Mouse (Mus musculus): ENCODE data around the gene Tmem176a.
A peak's percentile ranks its signal among the peaks of the same experiment; 100 is the strongest.

DNA sequence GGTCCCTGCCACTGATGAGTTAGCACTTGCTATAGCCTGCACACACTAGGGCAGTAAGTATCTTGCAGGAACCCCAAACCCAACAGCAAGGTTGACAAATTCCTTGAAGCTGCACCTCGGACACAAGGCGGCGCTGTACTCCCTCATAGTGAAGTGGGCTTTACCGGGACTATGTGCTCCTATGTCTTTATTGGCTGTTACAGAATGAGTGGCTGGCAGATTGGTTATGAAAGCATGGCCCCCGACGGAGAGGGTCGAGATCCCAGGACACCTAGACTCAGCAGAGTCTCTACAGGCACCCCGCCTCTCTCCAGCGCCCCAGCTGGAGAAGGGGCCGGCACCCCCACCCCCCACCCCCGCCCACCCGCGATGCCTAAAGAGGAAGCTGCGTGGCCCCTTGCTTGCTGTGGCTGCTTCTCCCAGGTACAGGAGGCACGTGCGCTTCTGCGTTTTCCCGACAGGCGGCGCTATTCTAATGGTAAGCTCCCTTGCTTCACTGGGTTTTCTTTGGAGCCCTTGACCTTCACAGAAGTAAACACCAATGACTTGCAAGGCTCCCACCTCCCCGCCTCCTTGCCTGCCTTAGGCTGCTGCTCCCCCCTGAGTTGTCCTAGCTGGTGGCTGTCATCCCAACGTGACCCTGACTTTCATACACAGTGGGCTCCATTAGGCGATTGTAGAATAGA, 19.6 kb downstream of the Tmem176a start:
- TF ChIP-seq CTCF (conservative IDR thresholded peaks at IDR 0.05; ENCODE audit: low read length) (peak; percentile 81), POU5F1 (IDR thresholded peaks at IDR 0.05; ENCODE audit: borderline replicate concordance, low read length) (no peak), NANOG (IDR thresholded peaks at IDR 0.05; ENCODE audit: borderline replicate concordance, low read length) (no peak)

Measured in E14TG2a.4 (cell line).